Mouse (Mus musculus): ENCODE measurements around the gene Lmo3.
A peak's percentile ranks its signal among the peaks of the same experiment; 100 is the strongest.

Lmo3 gene

DNA sequence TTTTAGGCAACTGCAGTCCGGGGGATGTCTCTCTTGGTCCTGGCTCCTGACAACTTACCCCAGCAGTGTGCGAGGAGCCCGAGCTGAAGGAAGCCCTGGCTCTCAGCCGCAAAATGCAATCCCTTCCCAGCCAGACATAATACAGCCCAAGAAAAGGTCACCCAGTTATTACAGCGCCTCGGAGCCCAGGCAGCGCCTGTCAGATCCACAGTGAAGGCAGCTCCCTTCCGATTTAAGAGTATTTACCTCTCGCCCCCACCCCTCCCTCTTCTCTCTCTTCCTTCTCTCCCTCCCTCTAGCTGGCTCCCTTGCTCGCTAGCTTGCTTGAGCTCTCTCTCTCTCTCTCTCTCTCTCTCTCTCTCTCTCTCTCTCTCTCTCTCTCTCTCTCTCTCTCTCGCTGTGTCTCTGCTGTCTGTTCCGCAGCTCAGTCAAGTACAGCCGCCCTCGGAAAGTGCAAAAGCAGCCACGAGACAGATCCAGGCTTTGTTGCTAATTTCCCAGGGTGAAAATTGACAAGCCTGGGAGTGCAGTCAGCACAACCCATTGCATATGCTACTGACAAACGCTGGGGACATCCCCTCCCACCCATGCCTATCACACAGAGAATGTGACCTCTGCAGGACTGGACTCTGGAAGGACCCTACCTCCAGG lies 159.0 kb downstream of the Lmo3 start:
- peak; percentile 35 to 49 for DNase-seq (ENCODE audit: low spot score in 2 of 2)

DNA sequence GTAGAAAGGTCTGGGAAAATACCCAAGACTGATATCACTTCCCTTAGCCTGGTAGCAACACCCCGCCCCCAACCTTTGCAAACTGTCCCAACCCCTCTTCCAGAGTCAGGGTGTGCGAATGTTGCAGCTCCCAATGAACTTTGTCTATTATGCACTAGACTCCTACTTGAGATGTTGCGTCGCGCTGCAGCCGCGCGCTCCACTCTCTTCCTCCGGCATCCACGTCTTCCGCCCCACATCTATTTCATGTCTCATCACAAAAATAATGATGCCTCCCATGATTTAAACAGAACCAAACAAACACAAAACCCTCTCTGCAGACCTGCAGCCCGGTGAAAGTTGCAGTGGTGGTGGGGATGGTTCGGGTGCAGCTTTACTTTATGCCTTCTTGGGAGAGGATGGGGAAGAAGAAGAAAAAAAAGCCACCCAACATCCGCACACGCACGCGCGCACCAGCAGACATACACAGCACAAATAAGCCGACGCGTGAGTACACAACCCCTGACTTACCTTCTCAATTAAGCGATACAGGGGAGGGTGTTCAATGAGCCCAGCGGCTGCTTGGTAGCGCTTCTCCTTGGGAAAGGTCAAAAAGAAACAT lies 159.7 kb downstream of the Lmo3 start:
- DNase-seq (ENCODE audit: low spot score in 2 of 2) = no peak

DNA sequence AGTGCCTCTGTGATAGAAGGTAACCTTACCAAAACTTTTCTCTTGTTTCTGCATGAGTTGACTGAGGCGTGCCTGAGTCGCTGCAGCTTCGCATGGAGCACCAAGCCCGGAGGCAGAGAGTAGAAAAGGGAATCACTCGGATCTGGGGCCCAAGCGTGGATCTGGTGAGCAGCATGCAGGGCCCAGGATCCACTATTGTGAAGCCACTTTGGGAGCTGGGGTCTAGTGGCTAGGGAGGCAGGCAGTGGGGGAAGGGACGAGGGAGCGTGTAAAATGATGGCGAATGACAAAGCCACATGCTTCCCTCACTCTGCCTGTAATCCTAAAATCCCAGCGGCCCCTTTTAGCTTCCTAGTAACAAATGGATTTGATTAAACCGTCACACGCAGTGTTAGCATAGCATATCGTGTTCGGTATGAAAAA lies 160.6 kb downstream of the Lmo3 start:
- peak in 1 of 2 experiments; percentile 46 for DNase-seq (ENCODE audit: low spot score in 2 of 2)

DNA sequence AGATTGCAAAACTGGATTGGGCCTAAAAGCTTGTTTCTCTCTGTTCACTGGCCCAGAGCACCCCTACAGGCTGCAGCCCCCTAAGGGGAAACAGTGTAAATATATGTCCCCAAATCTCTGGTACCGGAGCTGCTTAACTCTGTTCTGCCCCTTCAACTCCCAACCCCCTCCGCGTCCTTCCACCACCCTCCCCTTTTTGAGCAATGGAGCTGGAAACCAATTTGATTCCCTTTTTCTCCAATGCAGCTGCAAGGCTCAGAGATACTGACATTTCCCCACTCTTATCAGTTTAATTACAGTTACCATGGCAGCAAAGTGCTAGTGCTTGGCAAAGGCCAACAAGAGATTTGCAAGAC lies 161.3 kb downstream of the Lmo3 start:
- DNase-seq (ENCODE audit: low spot score in 2 of 2) = peak; percentile 38 to 44

DNA sequence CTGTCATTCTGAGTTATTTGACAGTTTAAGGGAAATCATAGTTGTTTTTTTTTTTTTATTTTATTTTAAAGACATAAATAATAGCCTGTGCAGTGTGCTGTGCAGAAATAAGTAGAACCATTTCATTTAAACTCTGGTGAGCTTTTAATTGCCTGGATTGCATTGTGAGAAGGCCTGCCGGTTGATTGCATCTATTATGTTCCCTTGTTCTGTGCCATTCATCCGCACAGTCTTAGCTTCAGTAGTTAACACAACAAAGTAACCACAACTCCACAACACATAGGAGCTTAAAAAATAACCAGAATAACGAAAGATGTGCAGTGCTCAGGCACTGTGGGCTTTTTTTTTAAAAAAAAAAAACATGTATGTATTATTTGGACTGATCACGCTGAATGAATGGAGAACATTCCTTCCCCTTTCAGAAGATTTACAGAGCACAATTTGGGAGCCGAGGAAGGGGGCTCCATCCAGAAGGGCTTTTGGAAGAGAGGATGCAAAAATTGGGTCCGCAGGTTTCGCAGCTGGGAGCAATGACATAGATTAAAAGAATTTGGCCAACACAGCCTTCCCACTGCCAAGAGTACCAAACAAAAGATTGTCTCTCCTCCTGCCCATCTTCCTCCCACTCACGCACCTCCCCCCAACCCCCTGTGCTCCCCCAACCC lies 161.8 kb downstream of the Lmo3 start:
- no peak for DNase-seq (ENCODE audit: low spot score in 2 of 2)

DNA sequence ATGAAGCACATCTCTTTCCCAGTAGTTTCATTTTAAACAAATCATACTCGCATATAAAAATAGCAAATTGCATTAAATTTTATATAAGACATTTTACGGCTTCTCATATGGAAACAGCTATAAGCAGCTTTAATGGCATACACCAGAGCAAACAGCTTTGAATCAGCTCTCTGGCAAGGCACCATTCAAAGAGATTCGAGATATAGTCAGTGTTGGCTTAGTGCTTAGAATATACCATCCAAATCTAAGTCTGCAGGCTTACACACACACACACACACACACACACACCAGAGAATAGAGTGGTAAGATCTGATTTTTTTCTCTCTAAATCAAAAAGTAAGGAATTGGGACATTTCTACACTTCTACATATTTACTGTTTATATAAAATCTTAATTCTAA lies 169.7 kb downstream of the Lmo3 start:
- DNase-seq (ENCODE audit: low spot score in 2 of 2) = no peak

DNA sequence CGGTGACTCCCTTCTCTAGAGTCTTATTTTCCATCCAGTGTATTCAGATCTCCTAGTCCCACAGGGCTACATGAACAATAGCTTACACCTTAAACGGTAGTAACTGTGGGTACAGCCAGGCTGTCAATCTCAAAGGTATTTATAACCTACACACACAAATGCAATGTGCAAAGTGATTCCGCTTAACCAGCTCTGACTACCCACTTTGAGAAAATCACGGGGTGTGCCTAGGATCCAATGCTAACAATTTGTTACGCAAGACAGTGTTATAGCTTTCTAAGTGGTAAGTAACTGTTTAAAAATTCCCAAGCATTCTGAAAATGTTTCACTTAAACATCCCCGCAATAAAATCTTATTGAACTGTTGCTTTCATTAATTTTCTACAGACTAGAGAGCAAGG lies 179.7 kb downstream of the Lmo3 start:
- no peak for DNase-seq (ENCODE audit: low spot score in 2 of 2)

DNA sequence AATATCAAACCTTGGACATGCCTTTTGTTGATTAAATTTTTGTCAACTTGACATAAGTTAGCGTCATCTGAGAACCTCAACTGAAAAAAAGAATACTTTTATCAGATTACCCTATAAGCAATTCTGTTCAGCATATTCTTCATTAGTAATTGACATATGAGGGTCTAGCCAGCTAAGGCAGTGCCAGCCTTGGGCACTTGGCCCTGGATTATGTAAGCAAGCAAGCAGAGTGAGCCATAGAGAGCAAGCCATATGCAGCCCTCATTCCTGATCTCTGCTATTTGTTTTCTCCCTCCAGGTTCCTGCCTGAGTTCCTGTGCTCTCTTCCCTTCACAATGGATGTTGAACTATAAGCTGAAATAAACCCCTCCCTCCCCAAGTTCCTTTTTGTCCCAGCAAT lies 182.9 kb downstream of the Lmo3 start:
- no peak for DNase-seq (ENCODE audit: low spot score in 2 of 2)

DNA sequence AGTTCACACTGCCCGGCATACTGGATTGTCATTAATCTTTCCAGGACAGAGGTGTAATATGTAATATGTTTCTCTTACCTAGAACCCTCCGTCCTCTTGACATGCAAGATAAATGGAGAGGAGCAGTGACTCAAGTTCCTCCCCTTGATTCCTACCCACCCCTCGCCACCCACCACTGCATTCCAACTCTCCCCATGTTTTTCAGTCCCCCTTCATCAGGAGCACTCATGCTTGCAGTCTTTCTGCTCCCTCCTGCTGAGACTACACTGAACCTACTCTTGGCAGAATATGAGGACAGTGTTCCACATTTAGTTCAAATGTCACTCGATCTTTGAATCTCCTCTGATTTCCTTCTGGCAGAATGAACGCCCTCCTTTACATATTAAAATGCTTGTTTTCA lies 190.7 kb downstream of the Lmo3 start:
- DNase-seq (ENCODE audit: low spot score in 2 of 2) = no peak

DNA sequence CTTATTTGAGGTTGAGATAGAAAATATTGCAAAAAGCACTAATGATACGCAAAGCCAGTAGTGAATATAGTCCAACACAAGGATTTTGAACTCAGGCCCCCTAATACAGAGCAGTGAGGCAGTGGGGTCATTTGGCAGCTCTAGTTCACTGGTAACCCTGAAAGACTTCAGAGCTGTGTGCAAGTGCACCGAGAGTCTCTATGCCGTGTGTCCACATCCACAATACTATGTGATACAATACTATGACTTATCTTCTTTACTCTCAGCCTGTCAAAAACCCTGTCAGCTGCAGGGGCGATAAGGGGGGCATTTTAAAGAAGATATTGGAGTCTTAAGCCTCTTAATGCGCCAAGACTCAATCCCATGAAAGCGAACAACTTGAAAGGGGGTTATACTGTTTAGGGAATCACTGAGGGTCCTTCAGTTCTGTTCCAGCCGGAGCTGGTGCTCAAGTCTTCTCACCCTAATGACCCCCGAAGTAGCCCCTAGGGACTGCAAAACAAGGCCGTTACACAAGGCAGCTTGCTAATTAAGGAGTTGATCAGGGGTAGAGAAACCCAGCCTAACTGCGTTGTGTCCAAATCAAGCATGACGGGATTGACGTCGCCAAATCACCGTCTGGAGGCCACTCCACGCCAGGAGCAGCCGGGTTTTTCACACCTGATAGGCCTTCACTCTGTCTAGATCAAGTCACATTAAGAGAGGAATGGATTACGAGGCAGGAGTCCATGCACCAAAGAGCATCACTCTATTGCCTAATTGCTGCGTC lies 193.4 kb downstream of the Lmo3 start:
- DNase-seq (ENCODE audit: low spot score in 2 of 2) = no peak

DNA sequence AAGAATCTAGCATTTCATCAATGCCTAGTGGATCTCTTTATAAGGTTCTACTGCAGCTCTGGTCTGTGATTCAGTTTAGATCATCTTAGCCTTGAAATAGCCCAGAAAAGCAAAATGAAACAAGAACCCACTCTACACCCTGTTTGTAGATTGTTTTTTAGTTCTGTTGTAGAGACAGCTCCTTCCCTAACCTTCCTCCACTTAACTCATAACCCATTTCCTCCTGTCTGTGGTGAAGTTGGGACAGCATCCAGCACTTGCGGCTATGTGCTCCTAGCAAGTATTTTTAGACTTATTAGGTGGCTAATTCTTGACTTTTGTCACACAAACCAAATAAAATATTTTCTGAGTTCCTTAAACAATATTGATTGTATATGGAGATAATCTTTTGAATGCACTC lies 198.6 kb downstream of the Lmo3 start:
- DNase-seq (ENCODE audit: low spot score in 2 of 2) = no peak

DNA sequence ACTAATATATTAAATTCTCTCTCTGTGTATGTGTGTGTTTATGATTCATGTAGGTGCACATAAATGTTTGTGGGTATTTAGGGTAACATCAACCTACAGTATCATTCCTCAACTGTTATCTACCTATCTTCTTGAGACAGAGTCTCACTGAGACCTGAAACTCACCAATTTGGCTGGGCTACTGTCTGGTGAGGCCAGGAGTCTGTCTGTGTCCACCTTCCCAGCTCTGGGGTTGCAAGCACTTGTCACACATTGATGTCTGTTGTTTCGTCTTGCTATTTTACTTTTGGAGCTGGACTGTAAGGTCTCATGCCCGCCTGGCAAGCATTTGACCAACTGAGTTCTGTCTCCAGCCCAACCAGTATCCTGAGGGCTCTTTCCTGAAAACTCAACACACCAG lies 210.6 kb downstream of the Lmo3 start:
- no peak for DNase-seq (ENCODE audit: low spot score in 2 of 2)

DNA sequence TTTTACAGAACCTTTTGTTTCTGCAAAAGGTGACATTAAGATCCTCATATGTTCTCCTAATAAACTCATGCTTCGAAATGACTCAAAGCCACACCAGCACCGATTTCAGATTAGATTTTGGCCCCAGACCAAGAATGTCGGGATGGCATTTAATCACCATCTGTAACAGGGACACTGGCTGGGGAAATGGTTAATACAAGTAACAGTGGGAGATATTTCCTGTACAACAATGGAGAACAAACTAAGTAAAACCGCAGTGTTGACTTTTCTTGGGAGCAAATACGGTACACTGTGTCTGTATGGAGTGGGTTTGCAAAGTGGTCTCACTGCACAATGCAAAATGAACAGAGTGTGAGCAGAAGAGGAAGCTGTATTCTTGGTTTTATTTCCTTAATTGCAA lies 217.7 kb downstream of the Lmo3 start:
- no peak for DNase-seq (ENCODE audit: low spot score in 2 of 2)

DNA sequence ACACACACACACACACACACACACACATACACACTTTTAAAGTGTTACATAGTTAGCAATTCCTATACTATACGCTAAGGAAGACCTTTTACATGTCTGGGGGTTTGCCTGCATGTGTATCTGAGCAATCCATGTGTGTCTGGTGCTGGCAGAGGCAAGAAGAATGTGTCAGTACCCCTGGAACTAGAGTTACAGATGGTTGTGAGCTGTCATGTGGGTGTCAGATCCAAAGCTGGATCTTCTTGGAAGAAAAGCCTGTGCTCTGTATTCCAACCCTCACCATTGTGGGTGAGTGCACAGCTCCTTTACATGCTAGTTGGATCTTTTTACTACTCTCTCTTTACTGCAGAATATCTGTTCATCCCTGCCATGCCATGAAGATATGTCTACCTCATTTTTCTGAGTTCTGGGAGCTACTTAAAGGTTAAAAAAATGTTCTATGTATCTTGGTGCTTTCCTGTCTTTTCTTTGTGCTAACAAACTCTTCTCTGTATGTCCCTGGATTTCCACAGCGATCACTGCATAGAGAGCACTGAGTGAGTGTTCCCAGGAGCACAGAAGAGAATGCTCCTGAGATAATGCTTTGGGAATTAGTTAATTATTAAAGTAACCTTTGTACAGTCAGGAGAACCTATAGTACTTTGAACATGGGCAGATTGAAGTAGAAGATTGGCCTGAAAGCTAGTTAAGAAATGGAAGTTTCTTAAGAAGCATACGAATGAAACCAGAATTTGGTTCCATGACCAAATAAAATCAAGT lies 231.0 kb downstream of the Lmo3 start:
- no peak for DNase-seq (ENCODE audit: low spot score in 2 of 2)

DNA sequence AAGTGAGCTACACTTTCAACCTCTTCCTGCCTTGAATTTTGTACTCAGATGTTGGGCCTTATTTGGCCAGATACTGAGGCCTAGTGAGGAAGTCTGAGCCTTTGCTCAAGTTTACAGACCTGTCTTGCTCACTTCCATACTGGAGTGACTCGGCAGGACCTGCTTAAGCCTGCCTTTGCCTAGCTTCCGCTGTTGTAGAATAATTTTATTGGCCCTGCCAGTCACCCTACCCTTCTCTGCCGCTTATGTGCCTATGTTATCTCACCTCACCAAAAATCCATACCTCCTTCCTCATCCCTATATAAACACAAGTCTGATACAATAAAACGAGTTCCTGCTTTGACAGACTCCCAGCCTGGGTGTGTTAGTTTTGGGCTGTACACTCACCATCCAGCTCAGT lies 235.2 kb downstream of the Lmo3 start:
- no peak for DNase-seq (ENCODE audit: low spot score in 2 of 2)

DNA sequence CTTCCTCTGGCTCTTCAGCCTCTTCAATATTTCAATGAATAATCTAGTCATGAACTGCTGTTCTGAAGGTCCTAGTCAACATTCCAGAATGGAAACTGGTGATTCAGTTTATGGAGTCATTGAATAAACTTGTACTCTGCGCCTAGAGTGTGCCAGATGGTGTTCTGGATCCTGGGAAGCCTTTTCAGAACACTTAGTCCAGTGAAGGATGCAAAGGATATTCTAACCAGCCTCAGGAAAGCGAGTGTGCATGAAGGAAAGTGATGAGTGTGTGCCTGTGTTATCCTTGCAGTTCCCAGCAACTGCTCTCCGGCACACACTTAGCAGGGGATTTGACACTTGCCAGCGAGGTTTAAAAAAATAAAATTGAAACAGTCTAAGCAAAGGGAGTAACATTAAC lies 245.9 kb downstream of the Lmo3 start:
- no peak for DNase-seq (ENCODE audit: low spot score in 2 of 2)

DNA sequence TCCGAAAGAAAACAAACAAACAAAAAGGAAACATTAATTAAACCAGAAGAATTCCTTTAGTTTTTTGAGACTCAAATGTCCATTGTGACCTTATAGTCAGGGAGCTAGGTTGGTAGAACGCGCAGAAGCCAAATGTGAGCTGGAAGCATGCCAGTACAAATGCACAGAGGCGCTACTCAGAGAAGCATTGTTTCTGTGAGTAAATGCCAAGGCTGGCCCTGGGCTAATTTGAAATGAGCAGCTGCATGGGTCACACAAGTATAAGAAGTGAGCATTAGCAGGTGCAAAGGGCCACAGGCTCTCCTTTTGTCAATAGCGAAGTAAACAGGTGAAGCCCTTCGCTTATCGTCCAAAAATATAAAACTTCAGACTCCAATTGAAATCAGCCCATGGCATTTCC lies 247.8 kb downstream of the Lmo3 start:
- DNase-seq (ENCODE audit: low spot score in 2 of 2) = no peak

DNA sequence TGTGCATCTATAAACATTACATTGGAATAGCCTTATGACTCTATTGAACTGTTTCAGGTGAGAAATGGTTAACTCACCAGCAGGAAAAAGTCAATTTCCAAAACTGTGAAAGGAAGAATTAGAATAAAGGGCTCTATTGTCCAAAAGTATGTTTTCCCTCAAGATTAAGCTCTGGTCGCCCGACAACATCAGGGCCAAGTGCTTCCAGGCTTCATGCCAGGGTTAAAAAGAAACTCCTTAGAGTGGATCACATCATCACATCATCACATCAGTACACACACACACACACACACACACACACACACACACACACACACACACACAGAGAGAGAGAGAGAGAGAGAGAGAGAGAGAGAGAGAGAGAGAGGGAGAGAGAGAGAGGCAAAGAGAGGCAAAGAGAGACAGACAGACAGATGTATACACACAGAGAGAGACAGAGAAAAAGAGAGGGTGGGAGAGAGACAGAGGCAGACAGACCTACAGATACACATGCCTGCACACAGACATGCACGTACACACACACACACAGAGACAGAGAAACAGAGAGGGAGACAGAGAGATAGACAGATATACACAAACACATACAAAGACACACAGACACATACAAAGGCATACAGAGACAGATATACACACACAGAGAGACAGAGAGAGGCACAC lies 255.9 kb downstream of the Lmo3 start:
- no peak for DNase-seq (ENCODE audit: low spot score in 2 of 2)

DNA sequence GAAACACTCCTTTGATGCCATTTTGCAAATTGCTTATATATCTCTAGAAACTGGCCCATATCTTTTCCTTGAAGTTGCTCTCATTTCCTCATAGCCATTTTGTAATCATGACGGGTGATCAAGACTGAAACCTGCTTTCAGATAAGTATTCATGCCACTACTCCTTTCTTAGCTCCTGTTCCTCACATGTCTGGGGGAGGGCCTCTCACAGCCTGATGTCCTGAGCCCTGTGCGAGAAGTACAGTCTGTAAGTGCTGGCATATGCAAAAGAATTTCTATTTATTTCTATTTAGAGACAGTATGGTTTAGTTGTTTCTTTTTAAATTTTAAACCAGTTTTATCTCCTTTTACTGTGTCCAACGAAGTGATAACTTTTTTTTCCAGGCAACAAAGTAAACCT lies 256.6 kb downstream of the Lmo3 start:
- no peak for DNase-seq (ENCODE audit: low spot score in 2 of 2)

DNA sequence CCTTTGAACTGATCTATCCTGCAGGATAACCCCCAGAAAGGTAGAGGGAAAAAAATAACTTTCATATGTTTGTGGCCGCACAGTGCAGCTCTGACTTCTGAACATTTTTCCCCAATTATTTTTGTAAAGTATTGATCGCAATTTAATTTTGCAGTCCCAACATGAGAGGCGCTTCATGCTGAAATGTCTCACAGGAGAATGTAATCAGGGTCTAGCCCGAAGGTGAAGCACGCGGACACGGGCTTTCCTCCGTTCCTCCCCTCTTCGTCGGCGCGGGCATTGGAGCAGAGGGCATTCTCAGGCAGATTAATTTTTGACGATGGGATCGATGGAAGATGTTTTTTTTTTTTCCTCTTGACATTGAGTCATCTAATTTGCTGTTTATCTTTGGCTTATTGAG lies 258.4 kb downstream of the Lmo3 start:
- DNase-seq (ENCODE audit: low spot score in 2 of 2) = no peak

DNA sequence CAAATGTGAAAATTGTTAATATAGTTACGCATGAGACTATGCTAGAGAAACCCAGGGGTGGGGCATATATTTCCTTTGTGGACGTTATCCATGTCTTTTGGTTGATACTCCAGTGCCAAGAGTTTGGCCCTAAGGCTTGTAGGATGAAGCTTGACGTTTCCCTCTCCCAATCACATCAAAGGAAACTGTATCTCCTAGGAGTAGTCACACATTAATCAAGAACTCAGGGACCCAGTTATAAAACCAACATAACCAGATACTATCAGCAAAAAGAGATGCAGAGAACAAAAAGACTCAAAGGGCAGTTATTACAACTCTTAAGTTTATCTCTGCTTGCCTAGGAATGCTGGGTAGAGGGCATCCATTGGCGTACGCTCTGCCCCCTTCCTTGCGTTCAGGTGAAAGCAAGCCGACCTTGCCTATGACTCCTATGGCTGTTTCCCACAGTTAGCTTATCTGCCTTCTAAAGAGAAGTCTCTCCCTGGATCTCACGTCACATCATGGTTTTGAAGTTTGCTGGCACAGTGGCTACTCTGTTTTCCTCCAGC lies 261.5 kb downstream of the Lmo3 start:
- DNase-seq (ENCODE audit: low spot score in 2 of 2) = no peak

Data from frontal cortex, postnatal 10 days (tissue).